Mouse (Mus musculus): ENCODE measurements around the gene Spink2.
"Not testable (repeated sequence)": the region's sequence is repeated elsewhere in the genome, so short reads cannot be mapped to it uniquely, and the experiment has no call there.

The Spink2 gene

GRCm38 (mm10) chr5:77211236-77211635 lies at the start of gene Spink2:
Spink2 (minus strand) TSS chr5:77211471.
- DNase-seq (ENCODE audit: low read depth) = no peak

- DNase-seq (ENCODE audit: low read depth) = no peak
These were observed 48.9 kb upstream of the Spink2 start for GRCm38 (mm10) chr5:77260141-77260540.

- no peak for DNase-seq (ENCODE audit: low read depth)
These were observed 48.0 kb upstream of the Spink2 start for GRCm38 (mm10) chr5:77259315-77259714.

- DNase-seq (ENCODE audit: low read depth) = no peak
These were observed 46.3 kb upstream of the Spink2 start for GRCm38 (mm10) chr5:77257603-77258002.

- DNase-seq (ENCODE audit: low read depth) = no peak
These were observed 43.1 kb upstream of the Spink2 start for GRCm38 (mm10) chr5:77254402-77254801.

- no peak for DNase-seq (ENCODE audit: low read depth)
These were observed 41.9 kb upstream of the Spink2 start for GRCm38 (mm10) chr5:77253154-77253553.

- no peak for DNase-seq (ENCODE audit: low read depth)
These were observed 41.0 kb upstream of the Spink2 start for GRCm38 (mm10) chr5:77252115-77252827.

- no peak for DNase-seq (ENCODE audit: low read depth)
These were observed 40.4 kb upstream of the Spink2 start for GRCm38 (mm10) chr5:77251656-77252055.

GRCm38 (mm10) chr5:77250083-77250482 lies 38.8 kb upstream of the Spink2 start:
- no peak for DNase-seq (ENCODE audit: low read depth)

GRCm38 (mm10) chr5:77245787-77246671 lies 34.8 kb upstream of the Spink2 start:
- no peak for DNase-seq (ENCODE audit: low read depth)

- DNase-seq (ENCODE audit: low read depth) = no peak
These were observed 34.2 kb upstream of the Spink2 start for GRCm38 (mm10) chr5:77245463-77245786.

GRCm38 (mm10) chr5:77244331-77244987 lies 33.2 kb upstream of the Spink2 start:
- no peak for DNase-seq (ENCODE audit: low read depth)

- DNase-seq (ENCODE audit: low read depth) = no peak
These were observed 25.8 kb upstream of the Spink2 start for GRCm38 (mm10) chr5:77237104-77237503.

GRCm38 (mm10) chr5:77234921-77235320 lies 23.6 kb upstream of the Spink2 start:
- no peak for DNase-seq (ENCODE audit: low read depth)

GRCm38 (mm10) chr5:77231863-77232262 lies 20.6 kb upstream of the Spink2 start:
- not testable (repeated sequence) for DNase-seq (ENCODE audit: low read depth)

GRCm38 (mm10) chr5:77228986-77229385 lies 17.7 kb upstream of the Spink2 start:
- no peak for DNase-seq (ENCODE audit: low read depth)

- no peak for DNase-seq (ENCODE audit: low read depth)
These were observed 12.0 kb upstream of the Spink2 start for GRCm38 (mm10) chr5:77223043-77223975.

GRCm38 (mm10) chr5:77217724-77218123 lies 6.5 kb upstream of the Spink2 start:
- no peak for DNase-seq (ENCODE audit: low read depth)

GRCm38 (mm10) chr5:77217211-77217610 lies 5.9 kb upstream of the Spink2 start:
- peak; percentile 75 for DNase-seq (ENCODE audit: low read depth)

GRCm38 (mm10) chr5:77206134-77206533 lies 5.1 kb downstream of the Spink2 start:
- DNase-seq (ENCODE audit: low read depth) = no peak

- no peak for DNase-seq (ENCODE audit: low read depth)
These were observed 9.0 kb downstream of the Spink2 start for GRCm38 (mm10) chr5:77202238-77202637.

- DNase-seq (ENCODE audit: low read depth) = no peak
These were observed 10.6 kb downstream of the Spink2 start for GRCm38 (mm10) chr5:77200695-77201094.

All from c-Kit-positive CD71-negative TER-119-negative erythroid progenitor cells, embryonic 14.5 days (primary cell).